Mouse (Mus musculus): ENCODE measurements around the gene Olfr1336. TPM values are rescaled to one million over a fixed set of nuclear protein-coding genes. Genes with fewer than 3 reads are reported as not detected.

The Olfr1336 gene
- polyA plus RNA-seq (2015; fragmentation: Nextera tagmentation; extraction: Ambion mirVana) = not detected in 2 replicates

- H3K9ac ChIP-seq = no peak within 1 kb of the TSS
- no peak within 1 kb of the TSS for H3K4me2 ChIP-seq
- no peaks in the 10 kb centered on the region for H3K36me3 ChIP-seq (ENCODE audit: poor library complexity, severe bottlenecking)
- no peak for ATAC-seq
- H3K27me3 ChIP-seq = no peaks in the 10 kb centered on the region
- H3K27ac ChIP-seq = no peak within 1 kb of the TSS
- no peaks in the 10 kb centered on the region for H3K4me1 ChIP-seq
- H3K4me3 ChIP-seq = no peak within 1 kb of the TSS
- peaks cover 9% of the 10 kb centered on the region; the same call in 1 of the 2 replicates for H3K9me3 ChIP-seq (replicated peaks)
These were observed at the start of gene Olfr1336 for GRCm38 (mm10) chr7:6455868-6456267. Gene Olfr1336 (plus strand): TSS chr7:6456168.

- H3K9me3 ChIP-seq (replicated peaks) = no peaks in the 10 kb centered on the region
- no peak within 1 kb of the TSS for H3K4me3 ChIP-seq
- 1% methylated on average over 17 of the region's 17 CpGs for WGBS
- H3K36me3 ChIP-seq (ENCODE audit: poor library complexity, severe bottlenecking) = no peaks in the 10 kb centered on the region
- no peak within 1 kb of the TSS for H3K9ac ChIP-seq
- no peak within 1 kb of the TSS for H3K4me2 ChIP-seq
- H3K27me3 ChIP-seq = no peaks in the 10 kb centered on the region
- ATAC-seq = peak; percentile 82
- H3K4me1 ChIP-seq = no peaks in the 10 kb centered on the region
- no peak within 1 kb of the TSS for H3K27ac ChIP-seq
These were observed 45.9 kb upstream of the Olfr1336 start, which contains the start of gene Gm20715 for GRCm38 (mm10) chr7:6410043-6410442. Gene Gm20715 (plus strand): TSS chr7:6410277.

- ATAC-seq = peak; percentile 89
- H3K27ac ChIP-seq = no peak overlapping the region
- no peaks in the 10 kb centered on the region for H3K27me3 ChIP-seq
- H3K4me3 ChIP-seq = peak overlapping the region; percentile 28
- WGBS = 8% methylated on average over 20 of the region's 22 CpGs
- H3K4me2 ChIP-seq = peak overlapping the region; percentile 52
- peak overlapping the region; percentile 37; the same call in 1 of the 2 replicates for H3K9ac ChIP-seq
- H3K36me3 ChIP-seq (ENCODE audit: poor library complexity, severe bottlenecking) = no peaks in the 10 kb centered on the region
- H3K9me3 ChIP-seq (replicated peaks) = no peaks in the 10 kb centered on the region
- H3K4me1 ChIP-seq = no peaks in the 10 kb centered on the region
These were observed 41.1 kb upstream of the Olfr1336 start for GRCm38 (mm10) chr7:6414626-6415441.

- Histone ChIP-seq H3K4me2 (peak overlapping the region; percentile 52), H3K9me3 (replicated peaks) (no peaks in the 10 kb centered on the region), H3K27me3 (no peaks in the 10 kb centered on the region), H3K4me3 (peak overlapping the region; percentile 28), H3K36me3 (ENCODE audit: poor library complexity, severe bottlenecking) (no peaks in the 10 kb centered on the region), H3K9ac (no peak overlapping the region; the same call in 1 of the 2 replicates), H3K27ac (no peak overlapping the region), H3K4me1 (no peaks in the 10 kb centered on the region)
- 15% methylated on average over 8 of the region's 8 CpGs for WGBS
- peak; percentile 68; the same call in 1 of the 2 replicates for ATAC-seq
These were observed 40.6 kb upstream of the Olfr1336 start for GRCm38 (mm10) chr7:6415442-6415787.

GRCm38 (mm10) chr7:6419894-6420293 lies 36.1 kb upstream of the Olfr1336 start:
- ATAC-seq = no peak
- H3K4me1 ChIP-seq = no peaks in the 10 kb centered on the region
- no peaks in the 10 kb centered on the region for H3K36me3 ChIP-seq (ENCODE audit: poor library complexity, severe bottlenecking)
- no peaks in the 10 kb centered on the region for H3K9me3 ChIP-seq (replicated peaks)
- H3K4me2 ChIP-seq = no peak overlapping the region
- H3K9ac ChIP-seq = no peak overlapping the region
- 78% methylated on average over 6 of the region's 6 CpGs for WGBS
- no peak overlapping the region for H3K4me3 ChIP-seq
- H3K27ac ChIP-seq = no peak overlapping the region
- H3K27me3 ChIP-seq = no peaks in the 10 kb centered on the region

GRCm38 (mm10) chr7:6429381-6429780 lies 26.6 kb upstream of the Olfr1336 start:
- Histone ChIP-seq H3K27ac (no peak overlapping the region), H3K4me2 (no peak overlapping the region), H3K36me3 (ENCODE audit: poor library complexity, severe bottlenecking) (no peaks in the 10 kb centered on the region), H3K27me3 (no peaks in the 10 kb centered on the region), H3K4me3 (no peak overlapping the region), H3K9me3 (replicated peaks) (0 out of 2 replicates have a peak, but pooled peaks cover 6% of the 10 kb centered on the region), H3K4me1 (no peaks in the 10 kb centered on the region; the same call in 1 of the 2 replicates), H3K9ac (no peak overlapping the region)
- ATAC-seq = no peak
- WGBS = 90% methylated on average over 3 of the region's 3 CpGs

- Histone ChIP-seq H3K4me3 (no peak overlapping the region), H3K4me1 (peaks cover 6% of the 10 kb centered on the region), H3K9me3 (replicated peaks) (0 out of 2 replicates have a peak, but pooled peaks cover 6% of the 10 kb centered on the region), H3K27me3 (no peaks in the 10 kb centered on the region), H3K27ac (no peak overlapping the region), H3K36me3 (ENCODE audit: poor library complexity, severe bottlenecking) (no peaks in the 10 kb centered on the region), H3K9ac (no peak overlapping the region), H3K4me2 (no peak overlapping the region)
- 46% methylated on average over 2 of the region's 2 CpGs for WGBS
- ATAC-seq = no peak
These were observed 25.6 kb upstream of the Olfr1336 start for GRCm38 (mm10) chr7:6430342-6430741.

GRCm38 (mm10) chr7:6438388-6438787 lies 17.6 kb upstream of the Olfr1336 start, which contains the start of gene Olfr1344:
Gene Olfr1344 (plus strand): TSS chr7:6438688.
- no peak for ATAC-seq
- Histone ChIP-seq H3K36me3 (ENCODE audit: poor library complexity, severe bottlenecking) (no peaks in the 10 kb centered on the region), H3K4me3 (no peak within 1 kb of the TSS), H3K4me1 (peaks cover 12% of the 10 kb centered on the region), H3K9me3 (replicated peaks) (0 out of 2 replicates have a peak, but pooled peaks cover 3% of the 10 kb centered on the region), H3K4me2 (no peak within 1 kb of the TSS), H3K27me3 (no peaks in the 10 kb centered on the region), H3K9ac (no peak within 1 kb of the TSS), H3K27ac (no peak within 1 kb of the TSS)
- WGBS = 78% methylated on average over 3 of the region's 3 CpGs

- Histone ChIP-seq H3K9ac (no peak overlapping the region), H3K4me2 (no peak overlapping the region), H3K4me1 (no peaks in the 10 kb centered on the region), H3K9me3 (replicated peaks) (0 out of 2 replicates have a peak, but pooled peaks cover 3% of the 10 kb centered on the region), H3K36me3 (ENCODE audit: poor library complexity, severe bottlenecking) (no peaks in the 10 kb centered on the region), H3K27me3 (no peaks in the 10 kb centered on the region), H3K4me3 (no peak overlapping the region), H3K27ac (no peak overlapping the region)
- WGBS = 67% methylated on average over 2 of the region's 2 CpGs
- no peak for ATAC-seq
These were observed 14.8 kb upstream of the Olfr1336 start for GRCm38 (mm10) chr7:6441173-6441572.

- WGBS = 89% methylated on average over 5 of the region's 5 CpGs
- Histone ChIP-seq H3K27me3 (no peaks in the 10 kb centered on the region), H3K9me3 (replicated peaks) (0 out of 2 replicates have a peak, but pooled peaks cover 4% of the 10 kb centered on the region), H3K4me2 (no peak overlapping the region), H3K36me3 (ENCODE audit: poor library complexity, severe bottlenecking) (no peaks in the 10 kb centered on the region), H3K4me1 (no peaks in the 10 kb centered on the region), H3K4me3 (no peak overlapping the region), H3K9ac (no peak overlapping the region), H3K27ac (no peak overlapping the region)
- ATAC-seq = no peak
These were observed 8.2 kb upstream of the Olfr1336 start for GRCm38 (mm10) chr7:6447771-6448170.

GRCm38 (mm10) chr7:6456399-6456798 lies 431 bp downstream of the Olfr1336 start:
- H3K4me2 ChIP-seq = no peak overlapping the region
- no peak overlapping the region for H3K27ac ChIP-seq
- no peaks in the 10 kb centered on the region for H3K36me3 ChIP-seq (ENCODE audit: poor library complexity, severe bottlenecking)
- peaks cover 13% of the 10 kb centered on the region; the same call in 1 of the 2 replicates for H3K9me3 ChIP-seq (replicated peaks)
- H3K4me3 ChIP-seq = no peak overlapping the region
- H3K4me1 ChIP-seq = no peaks in the 10 kb centered on the region
- H3K27me3 ChIP-seq = no peaks in the 10 kb centered on the region
- ATAC-seq = no peak
- H3K9ac ChIP-seq = no peak overlapping the region
- 32% methylated on average over 3 of the region's 3 CpGs for WGBS

- Histone ChIP-seq H3K4me3 (no peak within 1 kb of the TSS), H3K4me1 (no peaks in the 10 kb centered on the region), H3K27ac (no peak within 1 kb of the TSS), H3K9me3 (replicated peaks) (no peaks in the 10 kb centered on the region; the same call in 1 of the 2 replicates), H3K4me2 (no peak within 1 kb of the TSS), H3K36me3 (ENCODE audit: poor library complexity, severe bottlenecking) (no peaks in the 10 kb centered on the region), H3K9ac (no peak within 1 kb of the TSS), H3K27me3 (no peaks in the 10 kb centered on the region)
- no peak for ATAC-seq
These were observed 11.0 kb downstream of the Olfr1336 start, which contains the start of gene Olfr1346 for GRCm38 (mm10) chr7:6466951-6467350. Gene Olfr1346 (plus strand): TSS chr7:6467101.
